Mouse (Mus musculus) monocyte, adult 5-6 weeks (primary cell): ENCODE data around the gene Bckdha. TPM values are rescaled to one million over a fixed set of nuclear protein-coding genes. Genes with fewer than 3 reads are reported as not detected.
A peak's percentile ranks its signal among the peaks of the same experiment; 100 is the strongest.

Experiments
- ATAC-seq: fragments of 153-309, 156-312 bp; replicated peaks from 2 replicates; pipeline ENCODE4 v1.8.0; 2017; ENCODE audit warnings: mild to moderate bottlenecking; ENCODE audit not compliant: low TSS enrichment, insufficient number of reproducible peaks, severe bottlenecking, poor library complexity, low FRiP score
- total RNA-seq: library from RNA; stranded (forward); fragments of 200-1000, 200-491, 200-594 nt; gene quantifications from 3 replicates; pipeline ENCODE4 v1.2.3, GENCODE M21; 2017

Gene Bckdha
- total RNA-seq, 1 experiment from 2014 or later = 28.0 TPM

- ATAC-seq = no peak
These were observed 25.9 kb upstream of the Bckdha start for GRCm38 (mm10) chr7:25684659-25685058.

DNA sequence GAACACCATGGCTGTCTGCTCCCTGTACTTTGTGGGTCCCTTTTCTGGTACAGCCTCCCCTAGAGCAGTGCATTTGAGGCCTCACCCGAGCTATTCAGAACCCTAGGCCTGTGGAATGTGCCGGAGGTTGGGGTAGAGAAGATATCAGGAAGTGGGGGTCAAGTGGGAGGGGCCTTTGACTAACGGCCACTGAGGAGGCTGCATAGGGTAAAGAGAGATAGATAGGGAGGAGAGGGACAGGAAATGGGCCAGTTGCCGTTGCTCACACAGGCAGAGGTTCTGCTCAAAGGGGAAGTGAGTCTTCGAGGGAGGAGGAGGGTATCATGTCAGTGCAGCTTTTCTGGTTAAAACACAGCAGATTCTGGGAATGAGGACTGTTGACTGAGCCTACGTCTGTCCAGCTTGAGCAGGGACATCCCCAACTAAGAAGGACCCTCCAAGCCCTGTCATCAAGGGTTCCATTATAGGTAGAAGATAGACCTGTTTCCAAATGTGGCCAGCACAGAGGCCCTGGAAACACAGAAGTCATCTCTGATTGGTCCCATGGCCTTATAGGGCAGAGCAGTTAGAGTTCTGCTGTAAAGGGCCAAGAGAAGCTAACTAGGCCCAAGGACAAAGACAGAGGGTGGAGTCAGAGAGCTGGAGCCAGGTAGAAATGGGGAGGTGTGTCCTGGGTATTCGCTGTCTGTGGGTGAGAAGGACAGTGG lies 24.8 kb upstream of the Bckdha start:
- ATAC-seq = peak; percentile 26

DNA sequence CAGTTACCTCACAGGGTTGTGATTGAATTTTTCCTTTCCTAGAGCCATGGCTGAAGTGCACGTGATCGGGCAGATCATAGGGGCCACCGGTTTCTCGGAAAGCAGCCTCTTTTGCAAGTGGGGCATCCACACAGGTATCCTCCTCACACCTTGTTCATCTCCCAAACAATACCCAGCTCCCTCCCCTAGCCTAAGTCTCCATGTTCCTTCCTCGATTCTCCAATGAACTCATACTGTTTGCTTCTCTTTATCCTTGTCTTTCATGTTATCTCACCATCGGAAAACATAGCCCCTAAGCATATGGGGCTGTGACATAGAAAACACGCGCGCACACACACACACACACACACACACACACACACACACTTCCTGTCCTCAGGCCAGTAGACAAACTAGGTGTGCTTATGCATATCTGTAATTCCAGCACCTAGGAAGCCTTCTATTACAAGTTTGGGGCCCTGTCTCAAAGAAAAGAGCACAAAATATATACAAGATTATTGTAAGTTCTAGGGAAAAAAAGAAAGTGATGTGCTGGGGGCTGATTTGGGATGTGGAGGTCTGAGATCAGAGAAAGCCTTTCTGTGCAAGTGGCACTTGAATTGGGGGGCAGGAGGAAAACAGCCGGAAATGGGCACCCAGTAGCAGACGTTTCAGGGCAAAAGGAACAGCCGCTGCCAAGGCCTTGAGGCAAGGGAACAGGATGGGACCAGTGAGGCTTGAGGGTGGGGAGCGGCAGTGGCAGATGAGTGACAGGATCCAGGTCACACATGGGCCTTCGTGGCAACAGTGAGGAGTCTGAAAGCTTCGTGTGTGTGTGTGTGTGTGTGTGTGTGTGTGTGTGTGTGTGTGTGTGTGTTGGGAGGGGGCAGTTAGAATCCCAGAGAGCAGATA lies 22.8 kb upstream of the Bckdha start:
- ATAC-seq = no peak

- peak; percentile 72 for ATAC-seq
These were observed 21.9 kb upstream of the Bckdha start, which contains the start of gene B9d2 for GRCm38 (mm10) chr7:25680514-25681258. B9d2 (plus strand) TSS chr7:25680780.

DNA sequence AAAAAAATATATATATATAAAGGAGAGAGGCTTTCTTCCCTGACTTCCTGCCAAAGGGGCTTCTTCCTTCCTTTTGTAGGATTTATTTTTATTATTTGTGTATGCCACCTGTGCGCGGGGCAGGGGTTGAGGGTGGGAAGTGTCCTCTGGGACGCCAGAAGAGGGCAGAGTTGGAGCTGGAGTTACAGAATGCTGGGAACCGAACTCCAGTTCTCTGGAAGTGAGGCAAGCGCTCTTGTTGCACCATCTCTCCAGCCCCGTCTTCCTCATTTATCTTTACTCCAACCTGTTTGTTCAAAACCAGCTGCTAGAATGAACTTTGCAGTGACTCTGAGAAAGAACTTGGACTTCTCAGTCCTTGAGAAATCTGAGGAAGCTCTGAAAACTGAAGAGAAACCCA lies 21.2 kb upstream of the Bckdha start:
- ATAC-seq = 0 out of 2 replicates have a peak, but pooled peaks have one; percentile 9

DNA sequence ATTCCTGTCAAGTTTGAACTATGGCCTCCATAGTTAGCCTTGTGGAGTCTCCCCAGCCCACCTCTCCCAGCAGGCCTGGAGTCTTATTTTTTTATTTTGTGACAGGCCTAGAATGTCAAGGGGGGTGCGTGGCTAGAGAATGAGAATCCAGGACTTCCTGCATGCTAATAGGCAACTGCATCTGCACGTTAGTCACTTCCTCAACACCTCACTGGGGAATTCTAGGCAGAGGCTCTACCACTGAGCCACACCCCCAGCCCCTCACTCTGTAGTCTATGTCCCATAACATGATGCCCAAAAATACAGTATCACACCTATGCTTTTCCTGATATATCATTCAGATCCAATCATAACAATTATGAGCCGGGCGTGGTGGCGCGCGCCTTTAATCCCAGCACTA lies 18.2 kb upstream of the Bckdha start:
- no peak for ATAC-seq

- ATAC-seq = no peak
These were observed 17.5 kb upstream of the Bckdha start for GRCm38 (mm10) chr7:25676085-25676781.

GRCm38 (mm10) chr7:25675405-25675804 lies 16.6 kb upstream of the Bckdha start:
- ATAC-seq = no peak

DNA sequence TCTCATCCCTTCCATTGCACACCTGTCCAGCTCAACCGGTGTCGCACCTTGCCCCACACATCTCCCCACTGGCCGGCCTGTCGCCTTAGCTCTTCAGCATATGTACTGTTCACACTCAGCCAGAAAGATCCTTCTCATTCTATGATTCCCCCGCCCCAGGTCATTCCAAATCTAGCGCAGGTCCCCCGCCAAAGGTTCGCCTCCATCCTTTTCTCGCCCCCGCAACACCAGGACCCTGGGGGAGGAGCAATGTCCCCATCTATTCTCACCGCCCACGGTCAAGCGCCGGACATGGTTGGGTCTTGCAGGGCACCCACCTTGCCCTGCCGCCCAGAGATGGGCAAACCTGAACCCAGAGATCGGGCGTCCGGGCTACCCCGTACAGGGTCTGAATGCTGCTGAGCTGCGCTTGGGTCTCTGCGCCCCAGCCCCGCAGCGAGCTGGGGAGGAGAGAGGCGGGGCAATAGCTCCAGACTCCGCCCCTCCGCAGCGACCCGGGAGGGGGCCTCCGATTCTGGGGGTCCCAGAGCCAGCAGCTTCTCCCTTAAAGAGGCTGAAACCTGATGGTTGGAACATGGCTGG lies 16.0 kb upstream of the Bckdha start, which contains the start of gene Tmem91:
TSS of gene Tmem91 (minus strand) at position 448 of the 582 bp plus-strand sequence.
- ATAC-seq = 0 out of 2 replicates have a peak, but pooled peaks have one; percentile 1

GRCm38 (mm10) chr7:25674297-25674696 lies 15.5 kb upstream of the Bckdha start:
- no peak for ATAC-seq

DNA sequence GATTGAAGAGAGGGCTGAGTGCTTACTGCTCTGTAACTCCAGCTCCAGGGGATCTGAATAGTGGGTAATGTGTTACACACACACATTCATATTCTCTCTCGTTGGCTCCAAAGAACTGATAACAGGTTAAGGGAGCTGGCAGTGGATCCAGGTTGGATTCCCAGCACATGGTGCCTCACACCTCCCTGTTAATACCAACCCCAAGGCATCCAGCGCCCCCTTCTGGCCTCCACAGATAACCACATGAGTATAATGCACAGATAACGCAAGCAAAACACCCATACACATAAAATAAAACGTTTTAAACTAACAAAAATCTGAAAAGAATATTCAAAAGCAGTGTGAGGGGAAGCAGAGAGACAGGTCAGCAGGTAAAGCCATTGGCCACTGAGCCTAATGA lies 13.7 kb upstream of the Bckdha start:
- no peak for ATAC-seq

DNA sequence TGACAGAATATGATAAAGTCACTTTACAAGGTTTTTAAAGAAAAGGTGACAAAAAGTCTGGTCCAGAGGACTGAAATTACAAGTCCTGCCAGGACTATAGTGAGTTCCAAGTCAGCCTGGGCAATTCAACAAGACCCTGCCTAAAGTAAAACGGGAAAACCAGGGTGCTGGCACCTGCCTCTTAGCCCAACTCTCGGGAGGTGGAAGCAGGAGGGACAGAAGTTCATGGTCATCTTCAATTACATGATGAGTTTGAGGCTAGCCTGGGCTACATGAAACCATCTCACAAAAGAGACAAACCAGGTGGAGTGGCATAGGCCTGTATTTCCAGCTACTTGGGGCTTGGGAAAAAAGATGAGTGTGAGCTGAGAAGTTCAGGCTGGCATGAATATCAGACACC lies 12.9 kb upstream of the Bckdha start:
- no peak for ATAC-seq

DNA sequence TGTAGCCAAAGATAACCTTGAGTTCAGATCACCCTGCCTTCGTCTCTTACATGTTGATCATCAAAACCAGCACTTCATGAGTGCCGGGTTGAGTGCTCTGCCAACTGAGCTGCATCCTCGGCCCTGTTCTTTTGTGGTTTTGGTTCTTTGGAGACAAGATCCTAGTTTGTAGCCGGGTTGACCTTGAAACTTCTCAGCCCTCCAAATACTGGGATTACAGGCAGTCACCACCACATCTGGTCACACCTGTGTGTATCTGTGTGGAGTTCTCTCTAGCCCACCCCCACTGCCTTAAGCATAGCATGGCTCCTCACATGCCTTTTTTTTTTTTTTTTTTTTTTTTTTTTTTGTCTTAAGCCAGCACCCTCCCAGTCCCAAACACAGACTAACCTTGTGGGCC lies 11.3 kb upstream of the Bckdha start:
- no peak for ATAC-seq

- no peak for ATAC-seq
These were observed 10.8 kb upstream of the Bckdha start for GRCm38 (mm10) chr7:25669631-25670030.

DNA sequence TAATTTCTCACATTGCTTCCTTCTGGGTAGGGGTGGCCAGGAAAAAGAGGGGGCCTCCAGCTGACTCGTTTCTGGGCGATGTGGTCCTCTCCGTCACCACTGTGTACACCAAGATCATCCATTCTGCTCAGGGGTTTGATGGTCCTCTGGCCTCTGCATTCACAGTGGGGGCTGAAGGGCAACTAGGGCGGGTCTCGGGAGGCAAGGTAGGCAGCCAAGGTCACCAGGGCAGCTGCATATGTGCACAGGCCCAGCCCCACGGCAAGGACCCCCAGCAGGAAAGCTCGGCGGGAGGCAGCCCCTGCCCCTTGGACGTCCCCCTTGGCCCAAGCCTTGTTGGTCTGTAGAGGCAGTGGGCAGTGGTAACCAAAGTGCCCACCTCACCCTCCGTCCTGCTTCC lies 10.4 kb upstream of the Bckdha start:
- ATAC-seq = no peak

GRCm38 (mm10) chr7:25666381-25666780 lies 7.6 kb upstream of the Bckdha start:
- no peak for ATAC-seq

DNA sequence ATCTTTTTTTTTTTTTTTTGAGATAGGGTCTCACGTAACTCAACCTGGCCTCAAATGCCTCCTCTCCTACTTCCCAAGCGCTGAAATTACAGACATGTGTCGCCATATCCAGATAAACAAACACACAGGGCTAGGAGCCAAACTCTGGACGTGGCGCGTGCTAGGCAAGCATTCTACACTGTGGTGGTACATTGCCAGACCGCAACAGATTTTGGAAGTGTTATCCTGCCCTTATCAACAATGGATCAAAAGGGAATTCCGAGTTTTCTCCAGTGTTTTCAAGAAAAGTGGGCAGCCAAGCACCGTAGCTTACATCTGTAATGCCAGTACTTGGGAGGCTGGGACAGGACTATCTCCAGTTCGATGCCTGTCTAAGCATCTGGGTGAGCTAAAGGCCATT lies 996 bp downstream of the Bckdha start:
- ATAC-seq = no peak
